Mouse (Mus musculus): Measurements from ENCODE around the gene Pcsk5.

DNA sequence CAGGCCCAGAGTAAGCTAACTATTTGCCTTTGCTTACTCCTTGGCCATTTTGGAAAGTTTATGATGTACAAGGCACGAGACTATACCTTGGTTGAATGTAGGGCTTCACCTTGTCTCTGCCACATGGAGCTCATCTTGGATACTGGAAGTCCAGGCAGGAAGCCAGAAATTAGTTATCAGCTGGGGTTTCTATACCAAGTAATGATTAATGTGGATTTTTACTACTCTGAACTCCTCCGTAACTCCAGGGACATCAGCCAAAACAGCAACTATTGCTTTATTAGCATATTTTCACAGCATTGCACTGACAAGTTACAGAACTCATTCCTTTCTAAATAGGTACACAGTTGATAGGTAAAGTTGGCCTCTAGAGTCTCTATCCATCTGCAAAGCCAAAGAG is 54.2 kb downstream of the Pcsk5 start:
- TF ChIP-seq CTCF (IDR thresholded peaks at IDR 0.05; ENCODE audit: borderline replicate concordance, insufficient read depth, low read depth, low read length) (no peak), POLR2A (IDR thresholded peaks at IDR 0.05; ENCODE audit: borderline replicate concordance, insufficient read depth, low read length) (no peak)
